Mouse (Mus musculus) ovary, postnatal 36 days (tissue): ENCODE results near the gene Grk3.

ENCODE experiments used
- DNase-seq: peaks from one replicate; pipeline ENCODE4 v3.0.0; 2022; ENCODE audit warnings: low spot score, mixed read lengths

Grk3 gene

GRCm38 (mm10) chr5:113015236-113016061 lies at the start of gene Grk3:
TSS of gene Grk3 (minus strand) at chr5:113015791.
- DNase-seq, result peak; percentile 65

- peak; percentile 78 for DNase-seq
These were observed 38.7 kb upstream of the Grk3 start for GRCm38 (mm10) chr5:113054308-113054707.

GRCm38 (mm10) chr5:113050581-113051185 lies 35.1 kb upstream of the Grk3 start:
- no peak for DNase-seq

- no peak for DNase-seq
These were observed 34.3 kb upstream of the Grk3 start for GRCm38 (mm10) chr5:113049876-113050275.

- DNase-seq, result no peak
These were observed 30.1 kb upstream of the Grk3 start for GRCm38 (mm10) chr5:113045511-113046273.

- DNase-seq, result no peak
These were observed 27.9 kb upstream of the Grk3 start for GRCm38 (mm10) chr5:113043531-113043930.

DNA sequence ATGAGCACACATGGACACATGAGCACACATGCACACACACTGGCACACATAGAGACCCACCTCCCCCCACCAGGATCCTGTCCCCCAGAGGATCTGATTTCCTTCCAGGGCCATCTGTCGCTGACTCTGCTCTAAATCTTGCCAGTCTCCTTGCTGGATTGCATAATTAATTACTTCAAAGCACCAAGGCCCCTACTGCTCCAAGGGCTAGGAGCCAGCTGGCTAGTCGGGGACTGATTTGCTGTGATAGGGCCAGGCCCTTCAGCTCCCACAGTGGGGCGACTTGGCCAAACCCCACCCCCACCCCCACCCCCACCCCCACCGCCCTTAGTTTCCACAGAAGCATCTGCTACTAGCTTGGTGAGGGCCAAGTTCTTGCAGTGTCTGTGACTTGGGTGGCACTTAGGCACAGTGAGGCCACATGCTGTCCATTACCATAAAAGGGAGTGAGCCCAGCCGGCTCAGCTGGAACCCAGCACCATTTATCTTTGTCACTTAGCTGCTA lies 26.0 kb upstream of the Grk3 start:
- peak; percentile 32 for DNase-seq

DNA sequence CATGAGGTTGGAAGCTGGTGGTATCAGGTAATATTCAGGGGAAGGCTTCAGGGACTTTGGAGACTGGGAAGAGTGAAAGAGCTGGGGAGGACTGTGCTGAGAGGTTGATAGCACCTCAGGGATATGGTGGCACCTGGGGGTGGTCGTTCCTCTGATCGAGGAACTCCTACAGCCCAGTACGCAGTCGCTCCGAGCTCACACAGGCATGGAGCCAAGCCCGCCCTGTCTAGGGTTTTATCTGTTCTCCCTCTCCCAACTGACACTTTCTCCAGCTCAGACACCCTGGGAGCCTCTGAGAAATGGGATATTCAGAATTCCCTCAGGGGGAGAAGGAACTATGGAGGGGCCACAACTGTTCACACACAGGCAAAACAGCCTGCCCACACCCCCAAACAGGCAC lies 25.2 kb upstream of the Grk3 start:
- DNase-seq, result no peak

DNA sequence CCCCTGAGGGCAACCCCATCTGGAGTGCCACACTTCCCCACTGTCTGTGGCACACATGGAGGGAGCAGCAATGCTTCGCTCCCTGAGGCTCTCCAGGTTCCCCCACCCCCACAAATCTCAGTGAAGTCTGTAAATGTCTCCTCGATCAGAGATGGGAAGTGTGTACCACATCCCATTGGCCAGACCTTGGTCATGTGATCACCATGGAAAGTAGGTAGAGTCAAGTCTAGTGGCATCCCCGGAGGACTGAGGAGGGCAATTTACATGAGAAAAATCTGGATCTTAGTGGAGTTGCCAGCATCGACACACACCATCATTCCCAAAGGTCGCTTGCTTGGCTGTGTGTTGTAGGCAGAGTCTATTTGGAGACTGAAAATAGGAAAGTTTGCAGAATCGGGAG lies 23.0 kb upstream of the Grk3 start:
- no peak for DNase-seq

GRCm38 (mm10) chr5:113035094-113036047 lies 19.8 kb upstream of the Grk3 start:
- DNase-seq, result no peak

- no peak for DNase-seq
These were observed 15.7 kb upstream of the Grk3 start for GRCm38 (mm10) chr5:113031201-113031754.

- no peak for DNase-seq
These were observed 14.5 kb upstream of the Grk3 start for GRCm38 (mm10) chr5:113030082-113030481.

DNA sequence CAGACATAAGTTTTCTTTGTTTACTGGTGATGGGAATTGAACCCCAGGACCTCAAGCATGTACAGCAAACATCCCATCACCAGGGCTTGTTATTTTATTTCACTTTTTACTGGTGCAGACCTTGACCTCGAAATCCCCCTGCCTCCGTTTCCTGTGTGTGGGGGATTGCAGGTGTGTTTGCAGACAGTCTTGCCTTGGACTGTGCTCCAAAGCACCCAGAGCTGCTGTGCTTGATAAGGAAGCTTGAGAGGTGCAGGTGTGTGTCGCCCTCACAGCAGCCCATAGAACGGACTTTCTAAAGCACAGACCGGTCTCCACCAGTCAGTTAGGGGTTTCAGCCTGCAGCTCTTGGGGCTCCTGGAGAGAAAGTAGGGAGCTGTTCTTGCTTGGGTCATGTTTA lies 11.1 kb upstream of the Grk3 start:
- DNase-seq, result no peak

GRCm38 (mm10) chr5:113024154-113024764 lies 8.7 kb upstream of the Grk3 start:
- peak; percentile 26 for DNase-seq

- no peak for DNase-seq
These were observed 2.6 kb upstream of the Grk3 start for GRCm38 (mm10) chr5:113018190-113018589.

GRCm38 (mm10) chr5:113017004-113017403 lies 1.4 kb upstream of the Grk3 start:
- no peak for DNase-seq

DNA sequence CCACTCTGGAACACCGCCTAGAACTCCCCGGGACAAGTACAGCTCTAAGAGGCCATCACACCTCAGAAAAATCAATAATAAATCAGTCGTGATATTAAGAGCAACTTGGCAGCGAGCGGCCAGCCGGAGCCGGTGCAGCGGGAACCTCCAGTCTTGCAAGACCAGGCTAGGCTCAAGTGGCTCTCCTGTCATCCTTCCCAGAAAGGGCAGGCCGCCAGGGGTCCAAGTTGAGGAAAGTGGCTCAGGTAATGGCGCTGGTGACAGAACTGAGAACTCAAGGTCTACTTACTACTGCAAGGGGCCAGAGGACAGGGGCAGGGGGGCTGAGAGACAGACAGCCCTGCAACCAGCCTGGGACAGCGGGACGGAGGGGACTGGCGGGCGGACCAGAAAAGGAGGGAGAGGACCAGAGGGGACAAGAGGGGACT lies 769 bp downstream of the Grk3 start:
- DNase-seq, result peak; percentile 24

DNA sequence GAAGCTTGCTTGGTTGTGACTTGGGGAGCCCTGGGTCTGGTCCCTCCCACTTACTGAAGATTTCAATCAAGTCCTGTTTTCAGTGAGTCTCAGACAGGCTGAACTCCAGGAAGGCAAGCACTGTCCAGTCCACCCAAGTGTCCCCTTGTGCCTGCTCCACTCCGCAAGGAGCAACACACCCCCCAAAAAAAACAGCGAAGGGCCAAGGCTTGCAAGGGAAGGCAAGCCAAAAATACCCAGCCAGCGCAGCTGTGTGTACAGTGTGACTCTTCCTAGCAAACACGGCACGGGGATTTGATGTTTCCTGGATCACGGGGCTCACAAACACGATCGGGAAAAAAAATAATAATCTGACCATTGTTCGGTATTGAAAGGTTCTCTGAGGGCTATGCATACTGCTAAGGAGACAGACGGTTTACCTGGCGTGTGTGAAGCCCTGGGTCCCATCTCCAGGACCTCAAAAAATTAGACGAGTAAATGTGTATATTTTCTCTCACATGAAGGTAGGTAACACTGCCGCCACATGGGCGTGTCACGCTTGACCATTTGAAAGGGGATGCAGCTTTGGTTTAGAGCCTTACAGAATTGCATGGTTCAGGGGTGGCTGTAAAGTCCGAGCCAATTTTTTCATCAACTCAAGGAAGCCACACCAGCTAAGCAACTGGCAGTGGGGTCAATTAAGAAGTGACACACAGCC lies 1.3 kb downstream of the Grk3 start:
- DNase-seq, result no peak

DNA sequence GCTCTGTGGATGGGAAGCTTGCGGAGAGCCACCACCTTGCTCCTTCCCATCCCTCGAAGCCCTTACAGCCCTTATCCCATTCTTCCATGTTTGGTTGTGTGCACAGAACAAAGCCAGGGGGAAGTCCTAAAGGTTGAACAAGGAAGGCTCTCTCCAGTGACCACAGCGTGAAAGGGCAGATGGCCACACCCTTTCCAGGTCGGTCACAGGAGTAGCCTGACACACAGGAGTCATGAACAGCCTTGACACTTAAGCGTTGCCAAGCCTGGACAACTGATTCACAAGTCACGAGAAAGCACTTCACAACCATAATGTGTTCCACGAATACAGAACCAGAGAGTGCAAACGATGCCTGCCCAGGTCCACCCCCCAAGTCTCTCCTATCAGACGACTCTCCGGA lies 3.7 kb downstream of the Grk3 start:
- DNase-seq, result no peak

DNA sequence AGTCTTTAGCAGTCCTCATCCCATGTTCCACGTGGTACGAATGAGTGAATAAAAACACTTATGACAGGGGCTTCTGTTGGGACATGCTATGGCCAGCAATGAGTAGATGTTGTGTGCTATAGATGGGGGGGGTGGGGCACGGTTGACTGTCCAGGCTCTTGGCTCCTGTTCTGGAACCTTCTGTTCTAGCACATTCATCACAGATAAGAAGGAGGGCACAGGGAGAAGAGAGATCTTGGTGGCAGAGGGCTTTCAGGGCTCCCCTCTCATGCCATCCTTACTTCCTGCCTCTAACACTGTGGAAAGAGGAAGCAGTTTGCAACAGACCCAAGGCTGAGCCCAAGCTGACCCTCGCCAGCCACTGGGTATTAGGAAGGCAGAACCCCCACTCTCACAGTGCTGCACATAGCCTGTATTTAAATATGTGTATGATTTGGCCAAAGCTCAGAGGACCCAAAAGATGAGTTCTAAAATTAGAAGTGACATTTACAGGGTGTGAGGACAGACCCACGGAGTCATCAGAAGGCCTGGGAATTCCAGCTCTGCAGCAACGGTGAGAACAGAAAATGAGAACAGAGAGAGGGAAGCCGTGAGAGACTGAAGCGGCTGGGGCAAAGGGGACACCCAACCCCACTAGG lies 6.3 kb downstream of the Grk3 start:
- DNase-seq, result no peak
